Mouse (Mus musculus): ENCODE measurements around the gene Lrrc2.

DNA sequence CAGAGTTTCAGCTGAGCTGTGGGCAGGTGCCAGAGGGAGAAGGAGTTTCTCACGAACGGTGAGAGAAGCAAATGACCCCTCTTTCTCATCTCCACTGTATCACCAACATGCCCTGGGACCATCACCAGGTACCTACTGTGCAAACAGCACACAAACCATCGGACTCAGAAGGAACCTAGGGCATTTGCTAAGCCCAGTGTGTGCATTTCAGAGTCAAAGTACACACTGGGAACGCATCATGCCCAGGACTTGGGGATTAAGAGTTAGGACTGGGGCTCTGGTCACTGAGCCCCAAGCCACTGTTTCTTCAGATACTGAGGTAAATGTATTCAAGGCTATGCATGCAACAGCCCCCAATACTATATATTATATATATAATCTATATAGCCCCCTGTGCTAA, 36.0 kb downstream of the Lrrc2 start:
- TF ChIP-seq POLR2A (IDR thresholded peaks at IDR 0.05; ENCODE audit: low read depth, low read length) (no peak), CTCF (IDR thresholded peaks at IDR 0.05; ENCODE audit: extremely low read depth, insufficient read depth, insufficient read length, insufficient replicate concordance) (no peak)
